Mouse (Mus musculus) hindbrain, embryonic 14.5 days (tissue): ENCODE results near the gene Cldn1. TPM values are rescaled to one million over a fixed set of nuclear protein-coding genes. Genes with fewer than 3 reads are reported as not detected.
A peak's percentile ranks its signal among the peaks of the same experiment; 100 is the strongest.

ENCODE experiments used
- ATAC-seq: fragments of 200-750 bp; cut with Nextera tagmentation; 2 replicates; pipeline ENCODE4 v1.8.0; 2017; ENCODE audit warnings: moderate number of reproducible peaks, mild to moderate bottlenecking, moderate TSS enrichment, moderate library complexity; ENCODE audit not compliant: low FRiP score
- DNase-seq: peaks from one replicate; pipeline ENCODE4 v3.0.0-alpha.2; 2015; ENCODE audit warnings: low spot score
- H3K27ac ChIP-seq: fragments of 300-500 bp; sonication (generic); 2 replicates; pipeline ENCODE4 v1.5.1; 2014; ENCODE audit warnings: mild to moderate bottlenecking, moderate library complexity
- H3K27me3 ChIP-seq: fragments of 300-500 bp; sonication (generic); 2 replicates; pipeline ENCODE4 v1.6.1; 2014; ENCODE audit warnings: mild to moderate bottlenecking, low read length, mixed read lengths; ENCODE audit not compliant: control insufficient read depth, insufficient read depth
- H3K36me3 ChIP-seq: fragments of 300-500 bp; sonication (generic); replicated peaks from 2 replicates; pipeline ENCODE4 v1.6.1; 2014; ENCODE audit not compliant: control insufficient read depth, insufficient read depth
- H3K4me1 ChIP-seq: fragments of 300-500 bp; sonication (generic); replicated peaks from 2 replicates; pipeline ENCODE4 v1.6.1; 2014; ENCODE audit warnings: antibody characterized with exemption, low read length, mixed read lengths; ENCODE audit not compliant: control insufficient read depth, insufficient read depth
- H3K4me2 ChIP-seq: fragments of 300-500 bp; sonication (generic); replicated peaks from 2 replicates; pipeline ENCODE4 v1.6.1; 2014; ENCODE audit warnings: mild to moderate bottlenecking, moderate library complexity
- H3K4me3 ChIP-seq: fragments of 300-500 bp; sonication (generic); replicated peaks from 2 replicates; pipeline ENCODE4 v1.5.1; 2014; ENCODE audit warnings: mild to moderate bottlenecking, low read length
- H3K9ac ChIP-seq: fragments of 300-500 bp; sonication (generic); 2 replicates; pipeline ENCODE4 v1.6.1; 2014
- H3K9me3 ChIP-seq: fragments of 300-500 bp; sonication (generic); 2 replicates; pipeline ENCODE4 v1.6.1; 2016; ENCODE audit warnings: low read length; ENCODE audit not compliant: control insufficient read depth
- WGBS: fragments of 180-500 bp; shearing (Covaris S2); extraction: QIAGEN DNeasy Blood & Tissue Kit; methylation state at CpG from one replicate; pipeline ENCODE4 v1.1.7; 2014; 5-methylcytosine and 5-hydroxymethylcytosine counted together
- polyA plus RNA-seq: library from polyadenylated mRNA; unstranded; fragments of >200 nt; fragmentation: Nextera tagmentation; extraction: Ambion mirVana; gene quantifications from 2 replicates; pipeline ENCODE4 v1.2.1, GENCODE M21; 2014

The Cldn1 gene
- polyA plus RNA-seq, 1 experiment from 2014 or later: 12.9 TPM

GRCm38 (mm10) chr16:26348809-26349208 lies 22.8 kb downstream of the Cldn1 start:
- no peak overlapping the region for H3K27ac ChIP-seq
- H3K27me3 ChIP-seq: no peaks in the 10 kb centered on the region
- 94% methylated on average over 1 of the region's 1 CpGs for WGBS
- no peak overlapping the region for H3K9ac ChIP-seq
- H3K4me1 ChIP-seq: no peaks in the 10 kb centered on the region
- H3K4me2 ChIP-seq: no peak overlapping the region
- ATAC-seq (no peak), DNase-seq (no peak)
- no peaks in the 10 kb centered on the region for H3K9me3 ChIP-seq
- H3K4me3 ChIP-seq: no peak overlapping the region
- no peaks in the 10 kb centered on the region for H3K36me3 ChIP-seq

- no peak overlapping the region for H3K4me3 ChIP-seq
- no peak overlapping the region for H3K9ac ChIP-seq
- ATAC-seq (no peak), DNase-seq (no peak)
- WGBS: 83% methylated on average over 7 of the region's 7 CpGs
- H3K27me3 ChIP-seq: no peaks in the 10 kb centered on the region
- H3K36me3 ChIP-seq: no peaks in the 10 kb centered on the region
- H3K9me3 ChIP-seq: no peaks in the 10 kb centered on the region
- H3K27ac ChIP-seq: no peak overlapping the region
- no peaks in the 10 kb centered on the region for H3K4me1 ChIP-seq
- H3K4me2 ChIP-seq: no peak overlapping the region
Measured at GRCm38 (mm10) chr16:26316281-26316680, 55.4 kb downstream of the Cldn1 start.

DNA sequence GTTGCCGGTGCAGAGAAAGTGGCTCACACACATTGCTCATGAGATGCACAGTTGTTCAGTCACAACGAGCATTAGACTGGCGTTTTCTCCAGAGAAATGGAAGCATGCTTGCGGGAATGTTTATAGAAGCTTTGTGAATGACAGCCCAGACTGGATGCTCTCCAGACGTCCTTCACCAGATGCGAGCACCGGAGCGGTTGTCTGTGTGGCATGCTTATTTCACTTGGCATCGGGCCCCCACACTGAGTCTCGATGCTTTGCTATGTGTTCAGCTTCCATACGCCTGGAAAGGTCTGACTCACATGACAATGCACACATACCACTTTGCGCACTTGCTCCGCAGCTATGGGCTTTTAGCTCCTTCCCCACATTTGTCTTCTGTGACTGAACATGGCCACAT lies 56.8 kb downstream of the Cldn1 start:
- DNase-seq: peak; percentile 22
- Histone ChIP-seq H3K4me1 (no peaks in the 10 kb centered on the region), H3K36me3 (no peaks in the 10 kb centered on the region), H3K27ac (no peak overlapping the region), H3K9me3 (no peaks in the 10 kb centered on the region), H3K4me3 (no peak overlapping the region), H3K9ac (no peak overlapping the region), H3K4me2 (no peak overlapping the region), H3K27me3 (no peaks in the 10 kb centered on the region)
- ATAC-seq: no peak
- WGBS: 73% methylated on average over 13 of the region's 13 CpGs

DNA sequence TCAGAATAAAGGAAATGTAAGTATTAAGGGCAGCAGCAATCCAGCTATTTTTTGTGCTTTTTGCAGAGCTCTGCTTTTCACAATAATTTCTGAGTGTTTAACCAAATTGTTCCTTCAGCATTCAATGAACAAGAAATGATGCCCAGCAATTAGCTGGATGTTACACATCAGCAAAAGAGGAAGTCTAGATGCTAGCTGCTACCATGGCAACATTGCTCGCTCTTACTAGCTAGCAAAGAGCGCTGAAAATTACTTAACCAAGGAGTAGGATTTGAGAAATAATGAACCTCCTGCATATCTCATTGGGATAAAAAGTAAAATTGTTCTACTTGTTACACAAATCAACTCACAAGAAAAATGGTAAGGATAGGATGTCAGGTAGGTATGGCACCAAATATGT lies 62.2 kb downstream of the Cldn1 start:
- WGBS: 75% methylated on average over 2 of the region's 2 CpGs
- H3K27ac ChIP-seq: no peak overlapping the region
- no peaks in the 10 kb centered on the region for H3K27me3 ChIP-seq
- H3K4me3 ChIP-seq: no peak overlapping the region
- no peak for DNase-seq
- no peaks in the 10 kb centered on the region for H3K36me3 ChIP-seq
- no peak overlapping the region for H3K9ac ChIP-seq
- H3K9me3 ChIP-seq: no peaks in the 10 kb centered on the region
- no peaks in the 10 kb centered on the region for H3K4me1 ChIP-seq
- no peak for ATAC-seq
- no peak overlapping the region for H3K4me2 ChIP-seq

Other genes with a start within 250 kb of the Cldn1 start
- not detected in 2 replicates for gene Cldn16, start 91.3 kb upstream of the Cldn1 start, polyA plus RNA-seq
- 0.08 TPM in 1 of 2 replicates, not detected in the other for gene Tmem207, start 154.9 kb upstream of the Cldn1 start, polyA plus RNA-seq
- gene Il1rap, start 209.9 kb upstream of the Cldn1 start, polyA plus RNA-seq: 14.5 and 14.9 TPM in 2 replicates